Mouse (Mus musculus) left cerebral cortex, postnatal 14 days (tissue): Measurements from ENCODE around the gene P2rx4. TPM values are rescaled to one million over a fixed set of nuclear protein-coding genes. Genes with fewer than 3 reads are reported as not detected.

Experiments
- microRNA-seq, 2 experiments: library from miRNA; unstranded; fragments of <30 nt; microRNA quantifications; one replicate each; pipeline ENCODE4 v1.2.0; 2022
- total RNA-seq, 2 experiments: library from RNA; stranded (reverse); gene quantifications; 2 replicates each; pipeline ENCODE4 v1.2.3; 2021

P2rx4 gene
- total RNA-seq, 2 experiments from 2014 or later = 11.3 to 11.9 TPM

Small RNAs within 50 kb of the gene (microRNA-seq; reads per million reads assigned to microRNA genes)
- gene Mir8115 = 1.3 to 2.9 reads per million in 2 experiments

Other genes with a start within 250 kb of the P2rx4 start
- 100 to 1,000 TPM; 737 to 785 TPM for gene Atp2a2, start 205.3 kb upstream of the P2rx4 start, total RNA-seq
- 10 to 100 TPM; 35.5 to 36.5 TPM for gene Ift81, start 93.0 kb upstream of the P2rx4 start, total RNA-seq
- 1 to 10 TPM; 6.3 to 6.8 TPM for gene P2rx7, start 63.6 kb upstream of the P2rx4 start, total RNA-seq
- 100 to 1,000 TPM; 214 to 248 TPM for gene Camkk2, start 71.9 kb downstream of the P2rx4 start, total RNA-seq
- gene Anapc5, start 113.8 kb downstream of the P2rx4 start, total RNA-seq = 100 to 1,000 TPM; 239 to 248 TPM
- 10 to 100 TPM; 44.6 to 53.8 TPM for gene Rnf34, start 142.5 kb downstream of the P2rx4 start, total RNA-seq